9 mouse cellular contexts compared by ENCODE assay signal in genomic region chr13:32851967-32852366, GRCm38 (mm10). TPM values are rescaled to one million over a fixed set of nuclear protein-coding genes. Genes with fewer than 3 reads are reported as not detected.
DNase-seq lines count a peak whose midpoint lies in the region; ATAC-seq and TF ChIP-seq lines count a peak whose summit lies in the region.
"Had no signal": no experiment of that assay in that cellular context is flagged by ENCODE, and none has a peak within 500 bp of the region (broad histone marks: within the 10 kb centered on the region; RNA-seq: fewer than 3 reads in every experiment).

No protein-coding gene starts in this region.

- no peaks in the 10 kb centered on the region for H3K36me3 ChIP-seq in forebrain, embryonic 12.5 days (replicated peaks)
- peaks cover 12% of the 10 kb centered on the region for H3K36me3 ChIP-seq in intestine, postnatal 0 days (ENCODE audit: control insufficient read depth, insufficient read depth)
- no peaks in the 10 kb centered on the region for H3K36me3 ChIP-seq in liver, embryonic 14.5 days (replicated peaks; ENCODE audit: control insufficient read depth, insufficient read depth, low read depth)
- H3K36me3 ChIP-seq in neural tube, embryonic 13.5 days: no peaks in the 10 kb centered on the region

- 0 out of 2 replicates have a peak, but pooled peaks have one; percentile 46 for ATAC-seq in forebrain, embryonic 12.5 days (ENCODE audit: low FRiP score)
- no peak for ATAC-seq in intestine, postnatal 0 days
- ATAC-seq in liver, embryonic 14.5 days (ENCODE audit: insufficient read depth): no peak
- peak; percentile 61; the same call in 1 of the 2 replicates for ATAC-seq in neural tube, embryonic 13.5 days (ENCODE audit: low read depth)

- peaks cover 16% of the 10 kb centered on the region for H3K4me1 ChIP-seq in bone marrow macrophage, adult 2 months (ENCODE audit: control insufficient read depth, insufficient read depth, low read length)
- peaks cover 9% of the 10 kb centered on the region; the same call in 1 of the 2 replicates for H3K4me1 ChIP-seq in forebrain, embryonic 12.5 days
- H3K4me1 ChIP-seq in intestine, postnatal 0 days (replicated peaks; ENCODE audit: control insufficient read depth, insufficient read depth, low read length): peaks cover 8% of the 10 kb centered on the region
- peaks cover 0 to 4% of the 10 kb centered on the region in 2 experiments; a peak in 1 of 4 replicates for H3K4me1 ChIP-seq in liver, embryonic 14.5 days (replicated peaks; ENCODE audit: control insufficient read depth in 2 of 2, insufficient read depth in 2 of 2, low read length in 1 of 2)
- H3K4me1 ChIP-seq in neural tube, embryonic 13.5 days (replicated peaks): no peaks in the 10 kb centered on the region

- peak; percentile 47 to 55 for DNase-seq in right cerebral cortex, adult 2 months (ENCODE audit: low spot score in 2 of 2)
- DNase-seq in right cerebral cortex, postnatal 25 days: no peak
- peak in 2 of 3 experiments; percentile 19 to 24 for DNase-seq in liver, embryonic 14.5 days (ENCODE audit: low read depth in 3 of 3, low spot score in 3 of 3)
- no peak for DNase-seq in ovary, postnatal 36 days (ENCODE audit: low spot score)

- WGBS in forebrain, embryonic 12.5 days: 13% methylated on average over 7 of the region's 7 CpGs
- WGBS in intestine, postnatal 0 days: 10% methylated on average over 7 of the region's 7 CpGs
- WGBS in liver, embryonic 14.5 days (ENCODE audit: insufficient replicate concordance): 5% methylated on average over 7 of the region's 7 CpGs
- WGBS in neural tube, embryonic 13.5 days: 12% methylated on average over 7 of the region's 7 CpGs

- H3K27ac ChIP-seq in bone marrow macrophage, adult 2 months (ENCODE audit: insufficient read depth, low read depth, low read length): no peak overlapping the region
- H3K27ac ChIP-seq in forebrain, embryonic 12.5 days: no peak overlapping the region
- H3K27ac ChIP-seq in intestine, postnatal 0 days (ENCODE audit: low read depth, low read length): peak overlapping the region; percentile 77; the same call in 1 of the 2 replicates
- no peak overlapping the region for H3K27ac ChIP-seq in liver, embryonic 14.5 days
- no peak overlapping the region for H3K27ac ChIP-seq in neural tube, embryonic 13.5 days (replicated peaks)

- TF ChIP-seq CTCF in bone marrow macrophage, adult 2 months (IDR thresholded peaks at IDR 0.05; ENCODE audit: low read depth, low read length): peak; percentile 35; the same call in 1 of the 2 replicates
- TF ChIP-seq CTCF in intestine, postnatal 0 days (IDR thresholded peaks at IDR 0.05; ENCODE audit: low read depth): peak; percentile 92
- TF ChIP-seq CTCF in liver, embryonic 14.5 days (IDR thresholded peaks at IDR 0.05; ENCODE audit: low read depth): peak; percentile 71

- no peak overlapping the region for H3K9ac ChIP-seq in forebrain, embryonic 12.5 days
- no peak overlapping the region for H3K9ac ChIP-seq in intestine, postnatal 0 days (ENCODE audit: low read depth, low read length)
- H3K9ac ChIP-seq in liver, embryonic 14.5 days (replicated peaks): no peak overlapping the region
- H3K9ac ChIP-seq in neural tube, embryonic 13.5 days: no peak overlapping the region

- no peaks in the 10 kb centered on the region for H3K27me3 ChIP-seq in forebrain, embryonic 12.5 days
- no peaks in the 10 kb centered on the region for H3K27me3 ChIP-seq in intestine, postnatal 0 days (replicated peaks; ENCODE audit: control insufficient read depth, insufficient read depth, low read length)
- H3K27me3 ChIP-seq in liver, embryonic 14.5 days (ENCODE audit: control insufficient read depth, insufficient read depth, low read length): no peaks in the 10 kb centered on the region
- H3K27me3 ChIP-seq in neural tube, embryonic 13.5 days: no peaks in the 10 kb centered on the region
- H3K27me3 ChIP-seq: megakaryocyte, embryonic 14.5 days had no signal

- no peak overlapping the region for H3K4me2 ChIP-seq in forebrain, embryonic 12.5 days
- 0 out of 2 replicates have a peak overlapping the region, but pooled peaks have one; percentile 2 for H3K4me2 ChIP-seq in intestine, postnatal 0 days (replicated peaks; ENCODE audit: low read depth)
- no peak overlapping the region for H3K4me2 ChIP-seq in liver, embryonic 14.5 days (ENCODE audit: low read depth)
- no peak overlapping the region for H3K4me2 ChIP-seq in neural tube, embryonic 13.5 days

- no peak for TF ChIP-seq POLR2A in bone marrow macrophage, adult 2 months (IDR thresholded peaks at IDR 0.05; ENCODE audit: borderline replicate concordance, low read depth, low read length)

- no peaks in the 10 kb centered on the region for H3K9me3 ChIP-seq in forebrain, embryonic 12.5 days
- no peaks in the 10 kb centered on the region for H3K9me3 ChIP-seq in intestine, postnatal 0 days (ENCODE audit: control insufficient read depth)
- no peaks in the 10 kb centered on the region for H3K9me3 ChIP-seq in liver, embryonic 14.5 days (ENCODE audit: control insufficient read depth, low read length)
- no peaks in the 10 kb centered on the region for H3K9me3 ChIP-seq in neural tube, embryonic 13.5 days
- H3K9me3 ChIP-seq: megakaryocyte, embryonic 14.5 days had no signal

- no peak overlapping the region for H3K4me3 ChIP-seq in bone marrow macrophage, adult 2 months (ENCODE audit: insufficient read depth, low read length)
- H3K4me3 ChIP-seq in forebrain, embryonic 12.5 days (replicated peaks): no peak overlapping the region
- no peak overlapping the region for H3K4me3 ChIP-seq in intestine, postnatal 0 days (ENCODE audit: low read depth, low read length)
- H3K4me3 ChIP-seq in liver, embryonic 14.5 days (ENCODE audit: insufficient read depth in 1 of 2, low read depth in 2 of 2, low read length in 2 of 2): no peak overlapping the region
- H3K4me3 ChIP-seq in neural tube, embryonic 13.5 days: no peak overlapping the region
- H3K4me3 ChIP-seq: megakaryocyte, embryonic 14.5 days had no signal

- TF ChIP-seq EP300 in liver, embryonic 14.5 days (IDR thresholded peaks at IDR 0.05; ENCODE audit: low read depth): no peak

RNA-seq across cellular contexts. Expression of gene Serpinb1a, which starts 1.0 kb away (rescaled TPM):
- polyA plus RNA-seq in bone marrow macrophage, adult 2 months (2012; ENCODE audit: insufficient read depth, insufficient read length, missing spikeins): not detected in 2 replicates
- 0.33 and 0.51 TPM in 2 replicates for polyA plus RNA-seq in forebrain, embryonic 12.5 days (2016; fragmentation: Nextera tagmentation; extraction: Ambion mirVana)
- polyA plus RNA-seq in intestine, postnatal 0 days (2015; fragmentation: Nextera tagmentation; extraction: Ambion mirVana): 598 and 670 TPM in 2 replicates
- 3.9 and 8.0 TPM in 2 replicates for polyA plus RNA-seq in liver, embryonic 14.5 days (2012; rRNA removed)
- 21.2 and 32.4 TPM in 2 replicates for polyA plus RNA-seq in liver, embryonic 14.5 days (2014; fragmentation: Nextera tagmentation; extraction: Ambion mirVana)
- polyA plus RNA-seq in neural tube, embryonic 13.5 days (2015; fragmentation: Nextera tagmentation; extraction: Ambion mirVana): 1.2 and 2.2 TPM in 2 replicates

RNA-seq across cellular contexts. Expression of gene Serpinb1c, which starts 46.0 kb away (rescaled TPM):
- 1.4 and 1.7 TPM in 2 replicates for polyA plus RNA-seq in bone marrow macrophage, adult 2 months (2012; ENCODE audit: insufficient read depth, insufficient read length, missing spikeins)
- not detected in 2 replicates for polyA plus RNA-seq in forebrain, embryonic 12.5 days (2016; fragmentation: Nextera tagmentation; extraction: Ambion mirVana)
- 0.16 TPM in 1 of 2 replicates, not detected in the other for polyA plus RNA-seq in intestine, postnatal 0 days (2015; fragmentation: Nextera tagmentation; extraction: Ambion mirVana)
- polyA plus RNA-seq in liver, embryonic 14.5 days (2012; rRNA removed): 0.04 TPM in 1 of 2 replicates, not detected in the other
- not detected in 2 replicates for polyA plus RNA-seq in liver, embryonic 14.5 days (2014; fragmentation: Nextera tagmentation; extraction: Ambion mirVana)
- polyA plus RNA-seq in neural tube, embryonic 13.5 days (2015; fragmentation: Nextera tagmentation; extraction: Ambion mirVana): not detected in 2 replicates

RNA-seq across cellular contexts. Expression of gene D930007J09Rik, which starts 49.3 kb away (rescaled TPM):
- not detected in 2 replicates for polyA plus RNA-seq in bone marrow macrophage, adult 2 months (2012; ENCODE audit: insufficient read depth, insufficient read length, missing spikeins)
- not detected in 2 replicates for polyA plus RNA-seq in forebrain, embryonic 12.5 days (2016; fragmentation: Nextera tagmentation; extraction: Ambion mirVana)
- not detected in 2 replicates for polyA plus RNA-seq in intestine, postnatal 0 days (2015; fragmentation: Nextera tagmentation; extraction: Ambion mirVana)
- not detected in 2 replicates for polyA plus RNA-seq in liver, embryonic 14.5 days (2012; rRNA removed)
- not detected in 2 replicates for polyA plus RNA-seq in liver, embryonic 14.5 days (2014; fragmentation: Nextera tagmentation; extraction: Ambion mirVana)
- polyA plus RNA-seq in neural tube, embryonic 13.5 days (2015; fragmentation: Nextera tagmentation; extraction: Ambion mirVana): not detected in 2 replicates

RNA-seq across cellular contexts. Expression of gene Wrnip1, which starts 50.1 kb away (rescaled TPM):
- 7.6 and 10.9 TPM in 2 replicates for polyA plus RNA-seq in bone marrow macrophage, adult 2 months (2012; ENCODE audit: insufficient read depth, insufficient read length, missing spikeins)
- polyA plus RNA-seq in forebrain, embryonic 12.5 days (2016; fragmentation: Nextera tagmentation; extraction: Ambion mirVana): 29.1 and 30.4 TPM in 2 replicates
- 14.5 and 15.6 TPM in 2 replicates for polyA plus RNA-seq in intestine, postnatal 0 days (2015; fragmentation: Nextera tagmentation; extraction: Ambion mirVana)
- polyA plus RNA-seq in liver, embryonic 14.5 days (2012; rRNA removed): 13.2 and 16.3 TPM in 2 replicates
- polyA plus RNA-seq in liver, embryonic 14.5 days (2014; fragmentation: Nextera tagmentation; extraction: Ambion mirVana): 6.0 and 8.2 TPM in 2 replicates
- 33.3 and 35.3 TPM in 2 replicates for polyA plus RNA-seq in neural tube, embryonic 13.5 days (2015; fragmentation: Nextera tagmentation; extraction: Ambion mirVana)

Comparison
In these comparisons a context has a peak if more than half of its experiments do, and no peak if none do; other contexts are left out.
1. DNase-seq: peak in right cerebral cortex, adult 2 months (2 of 2) and liver, embryonic 14.5 days (2 of 3); none in right cerebral cortex, postnatal 25 days (single experiment) and ovary, postnatal 36 days (single experiment).
2. CTCF ChIP-seq: peak in every context shown above with its lines; median percentile 92 in intestine, postnatal 0 days; 71 in liver, embryonic 14.5 days; 35 in bone marrow macrophage, adult 2 months.
3. ATAC-seq: peak in forebrain, embryonic 12.5 days (single experiment) and neural tube, embryonic 13.5 days (single experiment); none in intestine, postnatal 0 days (single experiment) and liver, embryonic 14.5 days (single experiment).
4. RNA of gene Serpinb1a, which starts 1.0 kb away (polyA plus RNA-seq): 598 to 670 TPM in intestine, postnatal 0 days; 3.9 to 32.4 TPM in liver, embryonic 14.5 days, 1.2 to 2.2 TPM in neural tube, embryonic 13.5 days, 0.33 to 0.51 TPM in forebrain, embryonic 12.5 days and not detected in bone marrow macrophage, adult 2 months; every median in the first group is over 10 times any median in the second.